In genomic region chr5:98498317-98498716, GRCm38 (mm10) we compare ENCODE assay signal across 40 mouse cellular contexts. TPM values are rescaled to one million over a fixed set of nuclear protein-coding genes. Genes with fewer than 3 reads are reported as not detected.
"Had no signal": no experiment of that assay in that cellular context is flagged by ENCODE, and none has a peak within 500 bp of the region (broad histone marks: within the 10 kb centered on the region; RNA-seq: fewer than 3 reads in every experiment).

No protein-coding gene starts in this region.

- H3K27ac ChIP-seq: embryonic facial prominence, embryonic 10.5 days; embryonic facial prominence, embryonic 12.5 days; embryonic facial prominence, embryonic 13.5 days; embryonic facial prominence, embryonic 15.5 days; forebrain, embryonic 10.5 days; forebrain, embryonic 12.5 days; forebrain, embryonic 13.5 days; forebrain, embryonic 15.5 days; gastrocnemius, adult 2 months; heart, adult 2 months; heart, embryonic 10.5 days had no signal

- H3K9ac ChIP-seq: embryonic facial prominence, embryonic 12.5 days; embryonic facial prominence, embryonic 13.5 days; embryonic facial prominence, embryonic 15.5 days; forebrain, embryonic 12.5 days; forebrain, embryonic 13.5 days; forebrain, embryonic 15.5 days had no signal

- H3K27me3 ChIP-seq: embryonic facial prominence, embryonic 12.5 days; embryonic facial prominence, embryonic 13.5 days; embryonic facial prominence, embryonic 15.5 days; forebrain, embryonic 12.5 days; forebrain, embryonic 13.5 days; forebrain, embryonic 15.5 days had no signal

- H3K4me3 ChIP-seq: embryonic facial prominence, embryonic 10.5 days; embryonic facial prominence, embryonic 12.5 days; embryonic facial prominence, embryonic 13.5 days; embryonic facial prominence, embryonic 15.5 days; erythroblast, embryonic 14.5 days; forebrain, embryonic 10.5 days; forebrain, embryonic 12.5 days; forebrain, embryonic 13.5 days; forebrain, embryonic 15.5 days; gastrocnemius, adult 2 months; heart, adult 2 months; heart, embryonic 10.5 days had no signal

- DNase-seq: cerebellum, adult 2 months; cerebellum, adult 8-10 months; cerebellum, adult 9-10 months; cerebellum, adult 9-11 months; cerebellum, postnatal 10 days; cerebellum, postnatal 14 days; cerebellum, postnatal 25 days; cerebellum, postnatal 36 days; embryo, embryonic 11 days; gastrocnemius, adult 2 months; gastrocnemius, postnatal 10 days; gastrocnemius, postnatal 14 days; gastrocnemius, postnatal 25 days; gastrocnemius, postnatal 36 days; heart, adult 11 months; heart, adult 18-20 months; heart, adult 2 months had no signal

- H3K36me3 ChIP-seq: embryonic facial prominence, embryonic 10.5 days; embryonic facial prominence, embryonic 12.5 days; embryonic facial prominence, embryonic 13.5 days; embryonic facial prominence, embryonic 15.5 days; forebrain, embryonic 10.5 days; forebrain, embryonic 12.5 days; forebrain, embryonic 15.5 days; heart, embryonic 10.5 days had no signal

- H3K4me2 ChIP-seq: embryonic facial prominence, embryonic 12.5 days; embryonic facial prominence, embryonic 13.5 days; embryonic facial prominence, embryonic 15.5 days; forebrain, embryonic 12.5 days; forebrain, embryonic 13.5 days; forebrain, embryonic 15.5 days had no signal

- H3K9me3 ChIP-seq: embryonic facial prominence, embryonic 10.5 days; embryonic facial prominence, embryonic 12.5 days; embryonic facial prominence, embryonic 13.5 days; embryonic facial prominence, embryonic 15.5 days; forebrain, embryonic 12.5 days; forebrain, embryonic 13.5 days; forebrain, embryonic 15.5 days; heart, embryonic 10.5 days had no signal

- ATAC-seq: forebrain, embryonic 13.5 days; forebrain, embryonic 14.5 days; forebrain, embryonic 15.5 days had no signal

- H3K4me1 ChIP-seq: embryonic facial prominence, embryonic 10.5 days; embryonic facial prominence, embryonic 12.5 days; embryonic facial prominence, embryonic 13.5 days; embryonic facial prominence, embryonic 15.5 days; forebrain, embryonic 10.5 days; forebrain, embryonic 12.5 days; forebrain, embryonic 13.5 days; forebrain, embryonic 15.5 days; heart, embryonic 10.5 days had no signal

RNA-seq across cellular contexts. Expression of gene Gm11111, which starts 54.2 kb away (rescaled TPM):
- total RNA-seq: common myeloid progenitor, adult 5-6 weeks; gastrocnemius, adult 18-20 months; gastrocnemius, adult 2 months; gastrocnemius, adult 8-10 months; gastrocnemius, postnatal 10 days; gastrocnemius, postnatal 14 days; gastrocnemius, postnatal 25 days; gastrocnemius, postnatal 36 days; gastrocnemius, postnatal 4 days; granulocyte monocyte progenitor cell, adult 5-6 weeks; heart, adult 18-20 months; heart, adult 2 months; heart, adult 8-10 months had no signal
- polyA plus RNA-seq: cerebellum, adult 2 months; cortical plate, adult 2 months; embryonic facial prominence, embryonic 10.5 days; embryonic facial prominence, embryonic 11.5 days; embryonic facial prominence, embryonic 12.5 days; embryonic facial prominence, embryonic 13.5 days; embryonic facial prominence, embryonic 14.5 days; embryonic facial prominence, embryonic 15.5 days; erythroblast, embryonic 14.5 days; forebrain, embryonic 10.5 days; forebrain, embryonic 11.5 days; forebrain, embryonic 12.5 days; forebrain, embryonic 13.5 days; forebrain, embryonic 14.5 days; forebrain, embryonic 15.5 days; frontal cortex, adult 2 months; gonadal fat pad, adult 2 months; heart, adult 2 months; heart, embryonic 10.5 days had no signal
